Mouse (Mus musculus) central nervous system, embryonic 18 days (tissue): ENCODE data around the gene Tmem125. TPM values are rescaled to one million over a fixed set of nuclear protein-coding genes. Genes with fewer than 3 reads are reported as not detected.

Experiments used
- polyA plus RNA-seq: library from polyadenylated mRNA; depleted of rRNA; stranded (reverse); fragments of >200 nt; gene quantifications from 2 replicates; pipeline ENCODE4 v1.2.3, GENCODE M21; 2012; rRNA removed

Gene Tmem125
- 0.45 and 0.92 TPM in 2 replicates for polyA plus RNA-seq

GRCm38 (mm10) chr4:118543592-118544260 lies at the start of gene Tmem125:
Gene Tmem125 (minus strand): TSS chr4:118544044.

GRCm38 (mm10) chr4:118526408-118527334 lies 17.2 kb downstream of the Tmem125 start, which contains the start of gene 2610528J11Rik:
Gene 2610528J11Rik (plus strand): TSS chr4:118526999.

Other genes with a start within 250 kb of the Tmem125 start
- gene Szt2, start 134.8 kb downstream of the Tmem125 start, polyA plus RNA-seq: 27.6 and 31.4 TPM in 2 replicates
- gene Med8, start 134.7 kb downstream of the Tmem125 start, polyA plus RNA-seq: 84.1 and 84.8 TPM in 2 replicates
- gene Elovl1, start 116.0 kb downstream of the Tmem125 start, polyA plus RNA-seq: 46.5 and 49.8 TPM in 2 replicates
- 25.4 and 26.0 TPM in 2 replicates for gene Cdc20, start 106.7 kb downstream of the Tmem125 start, polyA plus RNA-seq
- gene Mpl, start 86.5 kb downstream of the Tmem125 start, polyA plus RNA-seq: 0.03 TPM in 2 replicates
- 12.6 and 13.4 TPM in 2 replicates for gene Tie1, start 54.0 kb downstream of the Tmem125 start, polyA plus RNA-seq
- 0.05 and 0.34 TPM in 2 replicates for gene 2610528J11Rik, start 17.0 kb downstream of the Tmem125 start, polyA plus RNA-seq
- gene Cfap57, start 76.7 kb upstream of the Tmem125 start, polyA plus RNA-seq: 0.92 and 1.3 TPM in 2 replicates
- 88.1 and 94.5 TPM in 2 replicates for gene Ebna1bp2, start 76.8 kb upstream of the Tmem125 start, polyA plus RNA-seq
- gene Olfr62, start 114.9 kb upstream of the Tmem125 start, polyA plus RNA-seq: not detected in 2 replicates
- 0.01 and 0.08 TPM in 2 replicates for gene Olfr1342, start 148.7 kb upstream of the Tmem125 start, polyA plus RNA-seq
- gene Olfr1341, start 159.5 kb upstream of the Tmem125 start, polyA plus RNA-seq: not detected in 2 replicates
- not detected in 2 replicates for gene Olfr1340, start 176.1 kb upstream of the Tmem125 start, polyA plus RNA-seq
- not detected in 2 replicates for gene Olfr1339, start 188.1 kb upstream of the Tmem125 start, polyA plus RNA-seq
- gene Olfr1338, start 214.7 kb upstream of the Tmem125 start, polyA plus RNA-seq: not detected in 2 replicates
- gene Olfr1337, start 238.5 kb upstream of the Tmem125 start, polyA plus RNA-seq: not detected in 2 replicates